Mouse (Mus musculus) layer of hippocampus, adult 18-20 months (tissue): ENCODE data around the gene Ercc4. TPM values are rescaled to one million over a fixed set of nuclear protein-coding genes. Genes with fewer than 3 reads are reported as not detected.
"Not testable (repeated sequence)": the region's sequence is repeated elsewhere in the genome, so short reads cannot be mapped to it uniquely, and the experiment has no call there.

Experiments
- DNase-seq, 2 experiments: peaks; one replicate each; pipeline ENCODE4 v3.0.0; 2022; ENCODE audit warnings: low spot score in 2 of 2
- long read RNA-seq: library from polyadenylated mRNA; stranded (forward); transcript quantifications from one replicate; pipeline ENCODE4 v2.0.0, GENCODE M21; 2021
- total RNA-seq, 2 experiments: library from RNA; stranded (reverse); gene quantifications; 2 replicates each; pipeline ENCODE4 v1.2.3; 2021

The Ercc4 gene
- total RNA-seq, result 10 to 100 TPM; 22.7 to 23.2 TPM
- long read RNA-seq, transcript Ercc4-201 (11 exons, 3,480 nt), result major isoform, 21 of 28 reads
- long read RNA-seq, partial matches to known transcripts, result 3 of 28 reads
- long read RNA-seq, other reads (novel, unspliced or antisense), result 4 of 28 reads

- peak; percentile 93 to 97 for DNase-seq
Observed at GRCm38 (mm10) chr16:13109156-13109989, at the start of gene Ercc4. Gene Ercc4 (plus strand): TSS chr16:13109684.

DNA sequence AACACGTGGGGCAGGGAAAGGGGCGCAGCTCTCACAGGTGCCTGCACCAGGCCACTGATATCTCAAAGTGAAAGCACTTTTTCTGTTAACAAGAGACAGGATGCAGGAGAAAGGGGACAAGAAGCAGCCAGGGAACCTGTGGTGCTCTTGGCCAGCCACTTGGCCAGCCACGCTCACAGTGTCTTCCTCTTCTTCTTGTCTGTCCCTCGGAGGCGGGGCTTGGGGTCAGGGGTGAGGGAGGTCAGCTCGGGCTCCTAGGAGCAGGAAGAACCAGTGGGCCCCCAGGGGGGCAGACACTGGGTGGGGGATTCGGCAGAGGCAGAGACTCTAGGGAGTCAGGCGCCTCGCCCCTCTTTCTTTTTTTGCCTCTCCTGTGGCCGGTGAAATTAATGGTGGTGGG, 48.4 kb upstream of the Ercc4 start:
- DNase-seq, result no peak

GRCm38 (mm10) chr16:13074176-13074575, 35.3 kb upstream of the Ercc4 start:
- DNase-seq, result no peak

DNA sequence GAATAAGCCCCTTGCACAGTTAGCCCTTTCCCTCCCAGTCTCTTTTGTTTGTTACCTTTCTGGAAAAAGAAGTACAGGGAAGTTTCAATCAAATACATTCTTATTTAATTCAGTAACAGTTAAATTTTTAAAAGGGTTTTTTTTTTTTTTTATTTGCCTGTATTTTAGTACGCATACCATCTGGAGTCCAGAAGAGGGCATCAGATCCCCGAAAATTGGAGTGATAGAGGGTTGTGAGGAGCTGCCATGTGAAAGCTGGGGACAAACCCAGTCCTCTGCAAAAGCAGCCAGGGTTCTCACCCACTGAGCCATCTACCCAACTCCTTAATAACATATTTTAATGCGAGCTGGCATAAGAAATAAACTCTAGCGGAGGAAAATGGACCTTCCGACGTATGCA, 29.3 kb upstream of the Ercc4 start:
- peak in 1 of 2 experiments; percentile 6 for DNase-seq

DNA sequence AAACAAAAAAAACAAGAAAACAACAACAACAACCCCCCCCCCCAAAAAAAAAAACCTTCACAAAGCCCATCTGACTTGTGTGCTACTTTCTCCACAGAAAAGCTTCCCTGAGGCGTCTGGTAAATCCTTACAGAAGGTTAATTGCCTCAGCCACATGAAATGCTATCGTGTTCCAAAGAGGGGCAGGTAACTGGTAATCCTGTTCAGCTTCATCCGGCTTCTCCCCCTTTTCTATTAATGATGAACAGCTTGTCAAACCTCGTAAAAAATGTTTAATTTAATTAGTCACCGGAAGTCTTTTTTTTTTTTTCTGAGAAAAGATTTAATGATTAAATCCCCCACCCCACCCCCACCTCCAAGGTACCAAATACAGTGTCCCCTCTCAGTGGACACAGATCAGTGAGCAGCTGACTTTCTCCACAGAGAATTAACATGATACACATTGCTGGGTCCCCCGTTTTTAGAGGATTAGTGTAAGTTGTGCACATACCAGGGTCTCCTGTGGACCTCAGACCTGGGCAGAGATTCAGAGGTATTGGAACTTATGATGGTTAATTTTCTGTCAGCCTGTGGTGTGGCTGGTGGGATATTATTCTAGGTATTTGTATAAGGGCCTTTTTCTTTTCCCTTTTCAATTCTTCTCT, 26.2 kb upstream of the Ercc4 start:
- no peak for DNase-seq

DNA sequence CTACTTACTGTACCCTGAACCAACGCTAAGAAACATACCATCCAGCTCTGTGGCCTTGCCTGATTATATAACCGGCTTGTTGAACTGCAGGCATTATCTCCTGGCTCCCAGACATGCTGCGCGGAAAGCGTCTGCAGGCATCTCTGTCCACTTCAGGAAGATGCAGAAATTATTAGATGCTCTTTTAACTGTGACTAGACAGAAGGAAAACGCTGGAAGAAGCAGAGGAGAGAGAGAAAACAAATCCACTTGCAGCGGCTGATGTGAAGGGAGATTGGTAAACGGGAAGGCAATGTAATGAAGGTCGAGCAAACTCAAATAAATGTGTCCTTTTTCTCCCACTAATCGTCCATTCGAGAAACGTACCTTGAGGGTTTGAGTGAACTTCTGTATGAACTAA, 1.1 kb upstream of the Ercc4 start:
- DNase-seq, result no peak

DNA sequence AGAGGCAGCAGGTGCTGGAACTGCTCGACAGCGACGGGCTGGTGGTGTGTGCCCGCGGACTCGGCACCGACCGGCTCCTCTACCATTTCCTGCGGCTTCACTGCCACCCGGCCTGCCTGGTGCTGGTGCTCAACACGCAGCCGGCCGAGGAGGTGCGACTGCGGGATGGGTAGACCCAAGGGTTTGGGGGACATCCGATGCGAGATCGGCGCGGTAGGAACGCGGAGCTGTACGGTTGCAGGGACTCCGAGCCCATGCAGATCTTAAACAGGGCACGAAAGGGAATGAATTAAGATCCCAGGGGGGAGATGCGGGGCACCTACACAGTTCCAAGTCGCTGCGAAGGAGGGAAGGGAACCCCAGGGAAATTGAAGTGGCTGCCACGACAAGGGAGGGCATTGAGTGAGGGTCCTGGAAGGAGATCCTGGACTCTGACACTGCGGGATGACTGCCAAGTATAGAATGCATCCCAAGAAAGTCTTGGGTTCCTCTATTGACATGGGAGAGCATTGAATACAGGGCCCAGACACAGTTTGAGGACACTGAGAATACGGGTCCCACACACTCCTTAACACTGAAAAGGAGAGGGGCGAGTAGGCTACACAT, 609 bp downstream of the Ercc4 start:
- DNase-seq, result no peak

DNA sequence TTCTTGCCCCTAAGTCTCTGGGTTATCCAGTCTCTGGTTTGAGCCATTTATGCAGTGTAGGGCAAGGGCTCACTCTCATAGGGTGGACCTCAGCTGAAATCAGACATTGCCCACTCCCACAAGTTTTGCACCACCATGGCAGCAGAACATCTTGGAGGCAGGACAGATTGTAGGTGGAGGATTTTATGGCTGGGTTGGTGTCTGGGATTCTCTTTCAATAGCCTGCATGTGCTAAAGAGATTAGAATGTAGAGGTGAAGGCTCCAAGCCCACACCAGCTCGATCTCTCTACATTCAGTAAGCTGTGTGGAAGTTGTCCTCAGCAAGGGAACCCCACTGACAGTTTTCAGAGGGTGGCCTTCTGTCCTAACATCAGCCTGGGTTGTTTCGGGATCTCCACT, 5.3 kb downstream of the Ercc4 start:
- no peak for DNase-seq

GRCm38 (mm10) chr16:13115466-13115865, 6.0 kb downstream of the Ercc4 start:
- DNase-seq, result not testable (repeated sequence)

DNA sequence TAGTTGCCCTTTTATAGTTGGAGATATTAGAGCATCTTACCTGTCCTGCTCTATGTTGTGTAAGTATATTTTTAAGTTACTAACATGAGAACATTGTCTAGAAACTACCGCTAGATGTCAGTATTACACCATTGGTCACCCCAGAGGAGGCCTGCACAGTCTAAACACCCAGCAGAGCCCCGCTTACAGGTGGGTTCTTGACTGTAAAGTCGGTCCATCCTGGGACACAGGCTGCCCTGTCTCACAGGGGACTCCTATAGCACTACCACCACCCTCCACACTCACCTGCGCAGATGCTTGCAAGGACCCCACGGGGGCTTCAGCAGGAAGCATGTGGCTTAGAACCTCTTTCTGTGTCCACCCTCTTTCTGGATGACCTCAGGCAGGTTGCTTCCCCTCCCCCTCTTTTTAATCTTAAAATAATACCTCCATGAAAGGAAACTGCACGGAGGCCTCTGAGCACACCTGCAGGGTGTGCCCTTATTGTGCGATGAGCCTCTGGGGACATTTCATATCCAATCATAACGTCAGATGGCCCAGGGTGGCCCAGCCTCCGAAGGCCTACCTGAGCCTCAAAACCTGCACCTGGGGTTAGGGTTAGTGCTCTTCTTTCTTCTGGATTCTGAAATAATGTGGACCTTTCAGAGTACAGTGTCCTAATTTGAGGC, 7.9 kb downstream of the Ercc4 start:
- peak in 1 of 2 experiments; percentile 52 for DNase-seq

DNA sequence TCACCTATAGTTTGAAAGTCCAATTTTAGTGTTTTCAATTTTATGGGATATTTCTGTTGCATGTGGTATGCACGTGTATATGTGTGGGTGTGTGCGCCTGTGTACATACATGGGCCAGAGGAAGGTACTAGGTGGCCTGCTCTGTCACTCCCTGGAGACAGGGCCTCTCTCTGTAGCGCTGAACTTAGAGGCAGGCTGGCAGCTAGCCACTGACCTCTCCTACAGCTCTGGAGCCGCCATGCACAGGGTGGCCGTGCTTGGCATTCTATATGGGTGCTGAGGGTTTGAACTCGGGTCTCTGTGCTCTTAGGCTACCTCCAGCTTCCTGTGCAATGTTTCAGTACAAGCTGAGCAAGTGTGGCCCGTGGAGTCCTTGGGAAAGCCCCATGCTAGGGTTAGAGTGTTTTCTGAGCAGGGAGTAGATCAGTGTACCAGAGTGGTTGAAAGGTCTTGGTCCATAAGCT, 8.5 kb downstream of the Ercc4 start:
- DNase-seq, result no peak

- DNase-seq, result no peak
Observed at GRCm38 (mm10) chr16:13118754-13119294, 9.3 kb downstream of the Ercc4 start.

DNA sequence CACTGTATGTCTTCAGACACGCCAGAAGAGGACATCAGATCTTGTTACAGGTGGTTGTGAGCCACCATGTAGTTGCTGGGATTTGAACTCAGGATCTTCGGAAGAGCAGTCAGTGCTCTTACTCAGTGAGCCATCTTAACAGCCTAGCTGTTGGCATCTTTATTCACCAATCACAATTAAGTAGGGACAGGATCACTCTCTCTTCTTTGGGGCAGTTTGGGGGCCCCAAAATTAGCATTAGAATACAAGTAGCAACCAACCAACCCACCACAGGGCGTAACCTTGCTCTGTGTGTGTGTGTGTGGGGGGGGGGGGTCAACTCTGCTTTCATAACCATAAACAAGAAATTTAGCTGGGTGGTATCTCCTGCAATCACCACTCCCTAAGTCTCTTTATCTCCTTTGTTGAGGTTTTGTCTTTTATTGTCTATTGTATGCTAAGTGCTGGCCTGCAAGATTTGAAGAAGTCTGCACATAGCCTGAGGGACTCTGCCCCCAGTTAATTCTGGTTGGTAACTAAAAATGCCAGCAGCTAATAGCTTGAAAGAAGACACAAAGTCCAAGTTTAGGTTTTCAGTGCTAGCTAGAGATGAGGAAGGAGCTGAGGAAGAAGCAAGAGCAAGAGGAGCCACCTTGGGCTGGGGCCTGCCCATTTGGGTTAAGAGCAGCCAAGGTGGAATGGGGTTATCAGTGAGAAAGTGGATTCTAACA, 10.3 kb downstream of the Ercc4 start:
- DNase-seq, result no peak

DNA sequence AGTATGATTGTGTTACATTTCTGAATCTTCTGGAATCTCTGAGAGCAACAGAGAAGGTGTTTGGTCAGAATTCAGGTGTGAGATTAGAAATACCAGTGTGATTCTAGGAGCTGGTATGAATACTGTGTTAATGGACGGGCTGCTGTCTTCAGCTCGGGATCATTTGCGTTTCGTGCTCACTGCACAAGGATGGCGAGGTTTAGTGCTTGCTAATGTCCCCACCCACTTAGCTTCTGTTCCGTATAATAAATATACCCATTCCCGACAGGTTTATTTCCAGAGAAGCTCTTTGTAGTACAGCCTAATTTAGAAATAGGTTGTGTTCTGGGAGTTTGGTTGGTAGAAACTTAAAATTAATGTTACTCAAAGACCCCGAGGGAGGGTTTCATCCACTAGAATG, 15.9 kb downstream of the Ercc4 start:
- no peak for DNase-seq

DNA sequence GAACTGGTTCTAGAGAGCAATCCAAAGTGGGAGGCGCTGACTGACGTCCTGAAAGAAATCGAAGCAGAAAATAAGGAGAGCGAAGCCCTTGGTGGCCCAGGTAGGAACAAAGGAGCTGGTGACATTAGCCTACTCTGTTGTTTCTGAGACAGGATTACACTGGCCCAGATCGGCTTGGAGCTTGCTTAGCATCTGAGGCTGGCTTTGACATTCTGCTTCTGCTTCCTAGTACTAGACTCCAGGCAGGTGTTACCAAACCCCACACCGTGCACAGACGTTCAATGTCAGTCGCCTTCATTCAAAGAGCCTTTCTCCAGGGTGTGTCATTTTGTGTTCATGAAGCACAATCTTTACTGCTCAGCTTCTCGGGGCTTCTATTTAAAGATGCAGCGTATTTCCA, 18.1 kb downstream of the Ercc4 start:
- no peak for DNase-seq

GRCm38 (mm10) chr16:13130412-13130811, 20.9 kb downstream of the Ercc4 start:
- DNase-seq, result no peak

DNA sequence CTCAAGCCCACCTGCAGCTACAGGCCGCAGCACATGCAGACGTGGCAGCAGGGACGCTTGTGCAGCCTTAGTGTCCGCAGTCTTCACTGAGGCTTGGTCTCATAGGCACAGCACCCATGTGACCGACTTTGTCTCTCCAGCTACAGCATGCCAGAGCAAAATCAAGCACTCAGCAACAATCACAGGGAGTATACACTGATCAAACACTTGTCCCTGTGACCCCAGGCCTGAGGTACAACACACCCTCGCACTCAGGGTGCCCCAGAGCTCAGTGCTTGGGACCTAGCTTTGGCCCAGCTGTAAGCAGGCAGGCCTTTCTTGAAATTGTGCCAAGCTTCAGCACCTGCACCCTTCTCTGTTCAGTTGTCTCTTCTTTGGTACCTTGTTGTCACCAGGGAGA, 31.7 kb downstream of the Ercc4 start:
- DNase-seq, result no peak

- no peak for DNase-seq
Observed at GRCm38 (mm10) chr16:13143932-13144331, 34.4 kb downstream of the Ercc4 start.

- no peak for DNase-seq
Observed at GRCm38 (mm10) chr16:13144682-13145410, 35.4 kb downstream of the Ercc4 start.

DNA sequence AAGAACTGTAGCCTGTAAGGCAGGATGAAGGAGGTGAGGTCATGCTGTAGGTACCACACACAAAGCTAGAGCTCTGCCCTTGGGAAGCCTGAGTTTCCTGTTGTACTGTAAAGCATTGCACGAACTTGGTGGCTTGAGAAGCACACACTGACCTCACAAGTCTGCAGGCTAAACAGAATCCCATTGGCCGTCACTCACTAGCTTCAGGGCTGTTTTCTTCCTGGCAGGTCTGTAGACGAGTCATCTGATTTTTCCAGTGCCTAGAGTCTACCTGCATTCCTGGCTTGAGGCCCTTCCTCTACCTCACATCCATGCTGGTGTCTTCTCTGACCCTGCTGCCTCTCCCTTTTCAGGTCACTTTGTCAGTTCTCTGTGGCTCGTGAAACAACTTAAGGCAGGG, 36.7 kb downstream of the Ercc4 start:
- DNase-seq, result no peak
